Mouse (Mus musculus) bone marrow, adult 2 months (tissue): ENCODE measurements around the gene Pxdc1.

Experiments used
- CTCF ChIP-seq: fragments of 200-500 bp; IDR thresholded peaks from 2 replicates; pipeline ENCODE4 v1.5.1; 2011; ENCODE audit warnings: low read length, control low read depth; ENCODE audit not compliant: control insufficient read depth, insufficient read depth
- POLR2A ChIP-seq: fragments of 200-500 bp; IDR thresholded peaks from 2 replicates; pipeline ENCODE4 v1.6.1; 2011; ENCODE audit warnings: low read depth, mild to moderate bottlenecking, control low read depth, low read length, borderline replicate concordance; ENCODE audit not compliant: control insufficient read depth

GRCm38 (mm10) chr13:34659507-34659906, 6.2 kb upstream of the Pxdc1 start:
- TF ChIP-seq CTCF: no peak
- no peak for TF ChIP-seq POLR2A
